Mouse (Mus musculus) myocyte (in vitro differentiated cells): ENCODE results near the gene Slc39a11.

Source experiments
- CEBPB ChIP-seq: IDR thresholded peaks from 2 replicates; pipeline ENCODE4 v1.6.1; 2011; ENCODE audit warnings: mild to moderate bottlenecking, moderate library complexity; ENCODE audit not compliant: poor library complexity, insufficient read depth, severe bottlenecking
- E2F4 ChIP-seq: IDR thresholded peaks from one replicate; pipeline ENCODE4 v1.6.1; 2011; ENCODE audit warnings: mild to moderate bottlenecking, control low read depth, moderate library complexity; ENCODE audit not compliant: insufficient read depth
- MAX ChIP-seq: IDR thresholded peaks from one replicate; pipeline ENCODE4 v1.6.1; 2011; ENCODE audit warnings: low read depth, mild to moderate bottlenecking, control low read depth
- MYOD1 ChIP-seq, 3 experiments: IDR thresholded peaks; one replicate each; pipeline ENCODE4 v1.6.1; 2011; ENCODE audit warnings: control low read depth in 2 of 3, low read depth in 2 of 3, mild to moderate bottlenecking in 2 of 3, moderate library complexity in 1 of 3; ENCODE audit not compliant: insufficient read length in 2 of 3, control insufficient read depth in 1 of 3
- MYOG ChIP-seq, 3 experiments: IDR thresholded peaks; one replicate each; pipeline ENCODE4 v1.6.1; 2011; ENCODE audit warnings: control low read depth in 2 of 3, low read depth in 2 of 3, mild to moderate bottlenecking in 2 of 3; ENCODE audit not compliant: insufficient read length in 2 of 3, control insufficient read depth in 1 of 3, insufficient read depth in 1 of 3
- POLR2A ChIP-seq: IDR thresholded peaks from one replicate; pipeline ENCODE4 v1.6.1; 2011; ENCODE audit warnings: low read depth, mild to moderate bottlenecking, control low read depth, moderate library complexity; ENCODE audit not compliant: insufficient read length
- POLR2AphosphoS2 ChIP-seq: IDR thresholded peaks from one replicate; pipeline ENCODE4 v1.6.1; 2011; ENCODE audit warnings: low read depth, control low read depth; ENCODE audit not compliant: insufficient read length
- TCF12 ChIP-seq: IDR thresholded peaks from one replicate; pipeline ENCODE4 v1.6.1; 2011; ENCODE audit warnings: mild to moderate bottlenecking, control low read depth; ENCODE audit not compliant: poor library complexity, insufficient read depth, severe bottlenecking

DNA sequence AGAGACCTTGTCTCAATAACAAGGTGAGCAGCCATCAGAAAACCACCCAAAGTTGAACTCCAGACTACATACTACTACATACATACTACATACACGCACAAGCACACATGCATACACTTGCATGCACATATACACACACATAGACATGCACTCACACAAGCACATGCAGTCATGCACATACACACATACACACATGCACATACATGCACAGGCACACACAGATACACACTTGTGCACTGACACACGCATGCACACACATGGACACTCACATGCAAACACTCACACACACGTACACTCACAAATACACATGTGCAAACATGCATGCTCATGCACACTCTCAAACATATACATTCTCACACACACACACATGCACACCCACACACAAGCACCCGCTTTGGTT is 242.4 kb downstream of the Slc39a11 start:
- no peak for TF ChIP-seq E2F4
- no peak for TF ChIP-seq CEBPB
- no peak for TF ChIP-seq POLR2A
- TF ChIP-seq TCF12, result no peak
- TF ChIP-seq POLR2AphosphoS2, result no peak
- TF ChIP-seq MYOD1 (IDR thresholded peaks at IDR 0.05; ENCODE audit: control insufficient read depth in 1 of 3, insufficient read length in 2 of 3, low read depth in 2 of 3), result no peak
- no peak for TF ChIP-seq MYOG (IDR thresholded peaks at IDR 0.05; ENCODE audit: control insufficient read depth in 1 of 3, insufficient read depth in 1 of 3, insufficient read length in 2 of 3, low read depth in 2 of 3)
- no peak for TF ChIP-seq MAX
